Mouse (Mus musculus): ENCODE measurements at regions not wholly inside any gene's neighbourhood (a gene's known extent, or its start where the extent isn't known, plus 50 kb on each side); places are given as distances from the start of the nearest gene placed in this dataset.

DNA sequence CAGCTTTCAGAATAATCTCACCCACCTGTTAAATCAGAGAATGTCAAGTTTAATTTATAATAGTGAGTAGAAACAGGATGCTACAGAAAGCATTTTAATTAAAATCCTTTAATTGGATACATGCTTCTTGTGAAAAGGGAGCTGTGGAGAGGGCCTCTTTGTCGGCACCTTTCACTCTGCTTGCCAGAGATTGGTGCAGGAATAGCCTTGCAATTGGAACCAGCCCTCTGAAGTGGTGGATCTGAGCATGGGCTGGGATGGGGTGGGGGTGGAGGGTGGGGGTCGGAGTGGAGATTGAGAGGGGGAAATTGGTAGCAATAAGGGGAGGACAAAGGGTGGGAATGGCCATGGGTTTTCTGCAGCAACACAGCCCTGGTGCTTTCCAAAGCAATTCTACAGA, 207.2 kb downstream of the Tbx15 start:
- no peak overlapping the region for H3K9ac ChIP-seq (ENCODE audit: low read depth, low read length)
- no peak overlapping the region for H3K4me2 ChIP-seq (ENCODE audit: low read length)
- no peak overlapping the region for H3K4me3 ChIP-seq (ENCODE audit: low read length)
- no peak overlapping the region for H3K27ac ChIP-seq (ENCODE audit: low read depth, low read length)
- H3K27me3 ChIP-seq (replicated peaks; ENCODE audit: control insufficient read depth, insufficient read depth, low read length): no peaks in the 10 kb centered on the region
- H3K4me1 ChIP-seq (ENCODE audit: control insufficient read depth, insufficient read depth, low read depth, low read length): no peaks in the 10 kb centered on the region
- no peaks in the 10 kb centered on the region for H3K36me3 ChIP-seq (ENCODE audit: control insufficient read depth, insufficient read depth, low read length)
- H3K9me3 ChIP-seq (ENCODE audit: control insufficient read depth, low read length): no peaks in the 10 kb centered on the region
- 57% methylated on average over 2 of the region's 2 CpGs for WGBS
- ATAC-seq: no peak

DNA sequence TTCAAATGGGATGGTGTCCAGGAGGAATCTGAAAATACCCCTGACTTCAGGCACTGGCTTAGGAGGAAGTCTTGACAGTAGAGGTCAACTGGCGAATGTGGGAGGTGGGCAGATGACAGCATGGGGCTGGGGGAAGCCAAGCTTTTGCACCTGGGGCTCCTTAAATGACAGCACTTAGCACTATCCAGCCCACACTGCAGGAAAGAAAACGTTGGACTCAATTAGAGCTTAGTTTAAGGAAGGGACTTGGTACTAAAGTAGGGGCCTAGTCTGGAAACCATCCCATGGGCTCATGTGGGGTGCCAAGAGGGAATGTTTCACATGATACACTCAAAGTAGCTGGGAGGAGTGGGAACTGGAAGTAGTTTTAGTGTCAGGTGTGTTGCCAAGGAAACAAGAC, 207.6 kb downstream of the Tbx15 start:
- Histone ChIP-seq H3K27me3 (replicated peaks; ENCODE audit: control insufficient read depth, insufficient read depth, low read length) (no peaks in the 10 kb centered on the region), H3K36me3 (ENCODE audit: control insufficient read depth, insufficient read depth, low read length) (no peaks in the 10 kb centered on the region), H3K27ac (ENCODE audit: low read depth, low read length) (no peak overlapping the region), H3K9ac (ENCODE audit: low read depth, low read length) (no peak overlapping the region), H3K4me2 (ENCODE audit: low read length) (no peak overlapping the region), H3K9me3 (ENCODE audit: control insufficient read depth, low read length) (no peaks in the 10 kb centered on the region), H3K4me1 (ENCODE audit: control insufficient read depth, insufficient read depth, low read depth, low read length) (no peaks in the 10 kb centered on the region), H3K4me3 (ENCODE audit: low read length) (no peak overlapping the region)
- WGBS: 56% methylated on average over 2 of the region's 2 CpGs
- ATAC-seq: no peak

DNA sequence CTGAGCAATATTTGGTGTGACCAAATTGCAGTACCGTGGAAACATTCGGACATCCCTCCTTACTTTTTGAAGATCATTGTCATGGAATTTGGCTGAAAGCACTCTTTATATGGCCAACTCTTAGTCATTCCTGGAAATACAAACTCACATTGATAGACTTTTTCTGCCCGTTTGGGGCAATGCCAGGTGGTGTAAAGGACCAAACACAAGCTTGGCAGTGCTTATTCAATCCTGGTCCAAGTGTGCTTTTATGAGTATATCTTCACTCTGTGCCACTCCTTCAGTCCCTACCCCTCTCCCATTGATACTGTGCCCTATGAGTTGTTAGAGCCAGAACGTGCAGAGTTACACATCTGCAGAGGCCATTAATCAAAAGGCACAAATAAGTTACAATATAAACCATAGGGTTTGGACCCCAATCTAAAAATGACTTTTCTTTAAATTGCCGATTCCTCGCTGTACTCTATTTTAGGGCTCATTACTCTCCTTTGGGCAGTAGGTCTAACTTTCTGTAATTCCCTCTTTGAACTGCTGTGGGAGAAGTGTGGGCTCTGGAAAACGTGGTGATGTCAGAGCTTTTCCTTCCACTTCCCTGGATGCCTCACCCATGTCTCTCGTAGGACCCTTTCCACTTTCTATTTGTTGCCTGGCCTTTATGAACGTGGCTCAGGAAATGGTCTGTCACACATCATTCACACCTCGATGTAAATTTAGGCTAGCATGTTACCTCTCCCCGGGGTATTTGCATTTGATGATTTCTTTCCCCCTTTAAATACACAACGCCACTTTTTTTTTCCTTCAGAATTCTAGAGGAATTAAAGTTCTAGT, 219.1 kb downstream of the Tbx15 start:
- no peaks in the 10 kb centered on the region for H3K4me1 ChIP-seq (ENCODE audit: control insufficient read depth, insufficient read depth, low read depth, low read length)
- ATAC-seq: no peak
- H3K4me3 ChIP-seq (ENCODE audit: low read length): no peak overlapping the region
- no peak overlapping the region for H3K4me2 ChIP-seq (ENCODE audit: low read length)
- H3K9me3 ChIP-seq (ENCODE audit: control insufficient read depth, low read length): no peaks in the 10 kb centered on the region
- H3K36me3 ChIP-seq (ENCODE audit: control insufficient read depth, insufficient read depth, low read length): no peaks in the 10 kb centered on the region
- 80% methylated on average over 12 of the region's 12 CpGs for WGBS
- H3K27me3 ChIP-seq (replicated peaks; ENCODE audit: control insufficient read depth, insufficient read depth, low read length): no peaks in the 10 kb centered on the region
- H3K9ac ChIP-seq (ENCODE audit: low read depth, low read length): no peak overlapping the region
- no peak overlapping the region for H3K27ac ChIP-seq (ENCODE audit: low read depth, low read length)

DNA sequence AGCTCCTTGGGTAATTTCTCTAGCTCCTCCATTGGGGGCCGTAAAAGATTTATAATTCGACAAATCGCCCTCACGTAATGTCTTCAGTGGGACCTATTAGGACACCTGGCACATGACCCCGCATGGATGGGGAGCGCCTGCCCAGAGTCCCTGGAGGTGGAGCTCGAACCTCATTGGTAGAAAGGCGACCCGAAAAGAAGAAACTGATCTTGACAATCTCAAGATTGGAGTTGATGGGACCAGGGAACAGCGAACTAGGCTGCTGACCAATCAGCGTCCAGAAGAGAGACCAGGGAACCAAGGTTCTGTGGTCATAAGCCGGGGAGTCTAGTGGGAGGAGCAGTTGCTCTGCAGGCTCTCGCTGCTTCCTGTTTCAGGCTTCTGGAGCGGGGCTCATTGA, 259.8 kb downstream of the Tbx15 start:
- no peak overlapping the region for H3K27ac ChIP-seq (ENCODE audit: low read depth, low read length)
- no peaks in the 10 kb centered on the region for H3K27me3 ChIP-seq (replicated peaks; ENCODE audit: control insufficient read depth, insufficient read depth, low read length)
- H3K4me2 ChIP-seq (ENCODE audit: low read length): no peak overlapping the region
- ATAC-seq: no peak
- no peaks in the 10 kb centered on the region for H3K36me3 ChIP-seq (ENCODE audit: control insufficient read depth, insufficient read depth, low read length)
- H3K4me1 ChIP-seq (ENCODE audit: control insufficient read depth, insufficient read depth, low read depth, low read length): no peaks in the 10 kb centered on the region
- H3K9me3 ChIP-seq (ENCODE audit: control insufficient read depth, low read length): no peaks in the 10 kb centered on the region
- no peak overlapping the region for H3K4me3 ChIP-seq (ENCODE audit: low read length)
- WGBS: 93% methylated on average over 14 of the region's 14 CpGs
- no peak overlapping the region for H3K9ac ChIP-seq (ENCODE audit: low read depth, low read length)

- Histone ChIP-seq H3K4me1 (ENCODE audit: control insufficient read depth, insufficient read depth, low read depth, low read length) (no peaks in the 10 kb centered on the region), H3K27me3 (replicated peaks; ENCODE audit: control insufficient read depth, insufficient read depth, low read length) (no peaks in the 10 kb centered on the region), H3K4me3 (ENCODE audit: low read length) (no peak overlapping the region), H3K36me3 (ENCODE audit: control insufficient read depth, insufficient read depth, low read length) (no peaks in the 10 kb centered on the region), H3K9ac (ENCODE audit: low read depth, low read length) (no peak overlapping the region), H3K9me3 (ENCODE audit: control insufficient read depth, low read length) (no peaks in the 10 kb centered on the region), H3K4me2 (ENCODE audit: low read length) (no peak overlapping the region), H3K27ac (ENCODE audit: low read depth, low read length) (no peak overlapping the region)
- 77% methylated on average over 2 of the region's 2 CpGs for WGBS
- ATAC-seq: no peak
These were observed 264.6 kb downstream of the Tbx15 start for GRCm38 (mm10) chr3:99504772-99505171.

- H3K9ac ChIP-seq (ENCODE audit: low read depth, low read length): no peak overlapping the region
- no peak overlapping the region for H3K4me2 ChIP-seq (ENCODE audit: low read length)
- no peak overlapping the region for H3K4me3 ChIP-seq (ENCODE audit: low read length)
- ATAC-seq: no peak
- H3K9me3 ChIP-seq (ENCODE audit: control insufficient read depth, low read length): no peaks in the 10 kb centered on the region
- H3K27me3 ChIP-seq (replicated peaks; ENCODE audit: control insufficient read depth, insufficient read depth, low read length): no peaks in the 10 kb centered on the region
- H3K36me3 ChIP-seq (ENCODE audit: control insufficient read depth, insufficient read depth, low read length): no peaks in the 10 kb centered on the region
- whole genome bisulfite sequencing: 85% methylated on average over 1 of the region's 1 CpGs
- H3K27ac ChIP-seq (ENCODE audit: low read depth, low read length): no peak overlapping the region
- H3K4me1 ChIP-seq (ENCODE audit: control insufficient read depth, insufficient read depth, low read depth, low read length): no peaks in the 10 kb centered on the region
These were observed 272.1 kb downstream of the Tbx15 start for GRCm38 (mm10) chr3:99512250-99512649.

GRCm38 (mm10) chr3:99512933-99513332, 272.8 kb downstream of the Tbx15 start:
- Histone ChIP-seq H3K27me3 (replicated peaks; ENCODE audit: control insufficient read depth, insufficient read depth, low read length) (no peaks in the 10 kb centered on the region), H3K4me2 (ENCODE audit: low read length) (no peak overlapping the region), H3K27ac (ENCODE audit: low read depth, low read length) (no peak overlapping the region), H3K9ac (ENCODE audit: low read depth, low read length) (no peak overlapping the region), H3K9me3 (ENCODE audit: control insufficient read depth, low read length) (no peaks in the 10 kb centered on the region), H3K36me3 (ENCODE audit: control insufficient read depth, insufficient read depth, low read length) (no peaks in the 10 kb centered on the region), H3K4me1 (ENCODE audit: control insufficient read depth, insufficient read depth, low read depth, low read length) (no peaks in the 10 kb centered on the region), H3K4me3 (ENCODE audit: low read length) (no peak overlapping the region)
- ATAC-seq: no peak
- 78% methylated on average over 2 of the region's 2 CpGs for WGBS

- Histone ChIP-seq H3K27ac (ENCODE audit: low read depth, low read length) (no peak overlapping the region), H3K9me3 (ENCODE audit: control insufficient read depth, low read length) (no peaks in the 10 kb centered on the region), H3K4me1 (ENCODE audit: control insufficient read depth, insufficient read depth, low read depth, low read length) (no peaks in the 10 kb centered on the region), H3K9ac (ENCODE audit: low read depth, low read length) (no peak overlapping the region), H3K27me3 (replicated peaks; ENCODE audit: control insufficient read depth, insufficient read depth, low read length) (no peaks in the 10 kb centered on the region), H3K4me2 (ENCODE audit: low read length) (no peak overlapping the region), H3K36me3 (ENCODE audit: control insufficient read depth, insufficient read depth, low read length) (no peaks in the 10 kb centered on the region), H3K4me3 (ENCODE audit: low read length) (no peak overlapping the region)
- ATAC-seq: no peak
- 89% methylated on average over 8 of the region's 8 CpGs for WGBS
These were observed 275.6 kb downstream of the Tbx15 start for GRCm38 (mm10) chr3:99515751-99516150.

DNA sequence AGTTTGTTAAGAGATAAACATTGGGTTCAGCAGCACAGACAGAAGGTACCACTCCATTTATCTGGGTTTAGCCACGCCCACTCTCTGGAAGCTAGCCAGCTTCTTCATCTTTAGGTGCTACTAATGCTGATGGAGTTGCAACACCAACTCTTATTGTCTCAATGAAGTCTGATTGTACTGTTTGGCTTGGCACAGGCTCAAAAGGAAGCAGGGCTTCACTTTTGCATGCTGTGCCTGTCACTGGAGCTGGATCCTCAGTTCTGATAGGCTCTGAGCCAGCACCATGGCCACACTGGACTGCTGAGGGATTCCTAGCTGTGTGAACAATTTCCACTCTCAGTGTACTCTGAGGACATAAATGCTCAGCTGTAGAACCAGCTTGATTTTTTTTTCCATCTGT, 320.7 kb downstream of the Tbx15 start:
- Histone ChIP-seq H3K36me3 (ENCODE audit: control insufficient read depth, insufficient read depth, low read length) (no peaks in the 10 kb centered on the region), H3K4me3 (ENCODE audit: low read length) (no peak overlapping the region), H3K27me3 (replicated peaks; ENCODE audit: control insufficient read depth, insufficient read depth, low read length) (no peaks in the 10 kb centered on the region), H3K4me1 (ENCODE audit: control insufficient read depth, insufficient read depth, low read depth, low read length) (no peaks in the 10 kb centered on the region), H3K27ac (ENCODE audit: low read depth, low read length) (no peak overlapping the region), H3K9ac (ENCODE audit: low read depth, low read length) (no peak overlapping the region), H3K4me2 (ENCODE audit: low read length) (no peak overlapping the region), H3K9me3 (ENCODE audit: control insufficient read depth, low read length) (no peaks in the 10 kb centered on the region)
- no peak for ATAC-seq
- 71% methylated on average over 1 of the region's 1 CpGs for WGBS

Data from hindbrain, embryonic 16.5 days (tissue).